Mouse (Mus musculus) adipocyte (in vitro differentiated cells): ENCODE measurements at regions not wholly inside any gene's neighbourhood (a gene's known extent, or its start where the extent isn't known, plus 50 kb on each side); places are given as distances from the start of the nearest gene placed in this dataset.

Experiments
- DNase-seq: peaks from one replicate; pipeline ENCODE4 v3.0.0-alpha.2; 2016; ENCODE audit warnings: low spot score

GRCm38 (mm10) chr6:108910330-108910729 is 81.9 kb downstream of the Edem1 start:
- no peak for DNase-seq

GRCm38 (mm10) chr6:108912539-108912938 is 84.1 kb downstream of the Edem1 start:
- DNase-seq = no peak

- no peak for DNase-seq
Observed at GRCm38 (mm10) chr6:108919372-108919913, 91.0 kb downstream of the Edem1 start.

GRCm38 (mm10) chr6:108921181-108921580 is 92.7 kb downstream of the Edem1 start:
- DNase-seq = no peak

- no peak for DNase-seq
Observed at GRCm38 (mm10) chr6:108922564-108922963, 94.1 kb downstream of the Edem1 start.

GRCm38 (mm10) chr6:108928981-108929380 is 100.5 kb downstream of the Edem1 start:
- DNase-seq = no peak

- no peak for DNase-seq
Observed at GRCm38 (mm10) chr6:108938646-108939045, 110.2 kb downstream of the Edem1 start.

- no peak for DNase-seq
Observed at GRCm38 (mm10) chr6:108942288-108942687, 113.8 kb downstream of the Edem1 start.

- no peak for DNase-seq
Observed at GRCm38 (mm10) chr6:108952389-108952788, 123.9 kb downstream of the Edem1 start.

GRCm38 (mm10) chr6:108962810-108963209 is 134.4 kb downstream of the Edem1 start:
- no peak for DNase-seq

GRCm38 (mm10) chr6:108963295-108963694 is 134.9 kb downstream of the Edem1 start:
- DNase-seq = peak; percentile 67

GRCm38 (mm10) chr6:108969477-108970176 is 141.2 kb downstream of the Edem1 start:
- DNase-seq = no peak

- DNase-seq = no peak
Observed at GRCm38 (mm10) chr6:108971415-108972089, 143.1 kb downstream of the Edem1 start.

GRCm38 (mm10) chr6:108973701-108974100 is 145.3 kb downstream of the Edem1 start:
- no peak for DNase-seq

GRCm38 (mm10) chr6:108989506-108989905 is 161.1 kb downstream of the Edem1 start:
- DNase-seq = no peak

GRCm38 (mm10) chr6:108993743-108994142 is 165.3 kb downstream of the Edem1 start:
- DNase-seq = no peak

GRCm38 (mm10) chr6:109004443-109004842 is 176.0 kb downstream of the Edem1 start:
- peak; percentile 16 for DNase-seq

GRCm38 (mm10) chr6:109009364-109009763 is 180.9 kb downstream of the Edem1 start:
- no peak for DNase-seq

GRCm38 (mm10) chr6:109009793-109010192 is 181.4 kb downstream of the Edem1 start:
- DNase-seq = no peak

GRCm38 (mm10) chr6:109019731-109020130 is 191.3 kb downstream of the Edem1 start:
- no peak for DNase-seq
